Mouse (Mus musculus) adrenal gland, adult 18-20 months (tissue): ENCODE data around the gene Afap1l2. TPM values are rescaled to one million over a fixed set of nuclear protein-coding genes. Genes with fewer than 3 reads are reported as not detected.

Source experiments
- DNase-seq, 2 experiments: peaks; one replicate each; pipeline ENCODE4 v3.0.0; 2021 to 2022; ENCODE audit warnings: low spot score in 2 of 2
- total RNA-seq, 2 experiments: library from RNA; stranded (reverse); gene quantifications; 1 replicate in 1 of 2; 2 replicates in 1 of 2; pipeline ENCODE4 v1.2.3; 2021

Gene Afap1l2
- total RNA-seq, 2 experiments from 2014 or later = 36.0 to 43.6 TPM

GRCm38 (mm10) chr19:56897654-56898053, 110.4 kb downstream of the Afap1l2 start:
- no peak for DNase-seq

GRCm38 (mm10) chr19:56893326-56893725, 114.7 kb downstream of the Afap1l2 start:
- no peak for DNase-seq

DNA sequence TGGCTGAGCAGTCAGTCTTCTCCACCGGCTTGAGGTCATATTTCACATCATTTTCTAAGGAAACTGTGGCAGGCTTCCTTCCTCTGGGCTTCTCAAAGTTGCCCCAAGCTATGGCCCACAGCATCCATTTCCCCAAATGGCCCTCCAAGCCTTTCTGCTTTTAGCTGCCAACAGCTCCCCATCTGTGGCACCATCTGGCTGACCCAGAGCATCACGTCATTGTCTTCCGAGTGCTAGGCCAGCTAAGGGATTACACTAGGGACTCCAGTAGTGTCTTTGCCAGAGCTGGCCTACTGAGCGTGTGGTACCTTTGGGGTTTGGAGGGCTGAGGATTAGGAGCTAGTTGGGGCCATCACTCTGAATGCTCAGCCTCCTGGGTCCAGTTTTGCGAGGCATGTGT, 115.4 kb downstream of the Afap1l2 start:
- DNase-seq = no peak

DNA sequence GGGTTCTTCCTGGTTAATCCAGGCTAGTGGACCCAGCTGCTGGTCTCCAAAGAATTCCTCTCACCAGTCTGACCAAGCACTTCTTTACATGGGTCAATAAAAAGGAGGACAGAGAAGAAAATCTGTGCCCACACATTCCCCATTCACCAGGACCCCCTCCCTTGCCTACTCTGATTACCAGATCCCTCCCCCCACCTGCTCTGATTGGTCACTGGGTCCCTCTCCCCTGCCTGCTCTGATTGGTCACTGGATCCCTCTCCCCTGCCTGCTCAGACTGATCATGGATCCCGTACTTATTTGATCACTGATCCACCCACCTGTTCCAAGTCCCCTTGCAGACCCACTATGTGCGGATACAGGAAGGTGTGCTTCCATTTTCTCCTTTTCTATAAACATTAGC, 116.6 kb downstream of the Afap1l2 start:
- no peak for DNase-seq

DNA sequence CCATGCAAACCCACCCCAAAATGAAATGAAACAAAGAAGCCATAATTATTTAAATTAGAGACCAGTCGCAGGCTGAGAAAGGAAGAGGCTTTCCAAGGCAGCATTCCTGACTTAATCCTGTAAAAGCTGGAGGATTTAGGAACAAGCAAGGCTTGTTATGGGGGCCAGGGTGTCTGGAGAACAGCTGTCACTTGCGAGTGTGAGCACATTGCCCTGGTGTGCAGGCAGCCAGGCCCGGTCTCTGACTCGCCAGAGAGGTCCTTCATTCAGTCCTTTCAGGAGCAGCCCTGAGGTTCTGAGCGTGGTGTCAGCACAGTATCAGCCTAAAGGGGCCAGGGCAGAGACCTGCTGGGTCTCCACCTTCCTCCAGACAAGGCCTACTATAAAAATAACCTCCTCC, 119.4 kb downstream of the Afap1l2 start:
- no peak for DNase-seq

- DNase-seq = no peak
Measured at GRCm38 (mm10) chr19:56887879-56888278, 120.1 kb downstream of the Afap1l2 start.

- no peak for DNase-seq
Measured at GRCm38 (mm10) chr19:56877364-56877763, 130.7 kb downstream of the Afap1l2 start.

DNA sequence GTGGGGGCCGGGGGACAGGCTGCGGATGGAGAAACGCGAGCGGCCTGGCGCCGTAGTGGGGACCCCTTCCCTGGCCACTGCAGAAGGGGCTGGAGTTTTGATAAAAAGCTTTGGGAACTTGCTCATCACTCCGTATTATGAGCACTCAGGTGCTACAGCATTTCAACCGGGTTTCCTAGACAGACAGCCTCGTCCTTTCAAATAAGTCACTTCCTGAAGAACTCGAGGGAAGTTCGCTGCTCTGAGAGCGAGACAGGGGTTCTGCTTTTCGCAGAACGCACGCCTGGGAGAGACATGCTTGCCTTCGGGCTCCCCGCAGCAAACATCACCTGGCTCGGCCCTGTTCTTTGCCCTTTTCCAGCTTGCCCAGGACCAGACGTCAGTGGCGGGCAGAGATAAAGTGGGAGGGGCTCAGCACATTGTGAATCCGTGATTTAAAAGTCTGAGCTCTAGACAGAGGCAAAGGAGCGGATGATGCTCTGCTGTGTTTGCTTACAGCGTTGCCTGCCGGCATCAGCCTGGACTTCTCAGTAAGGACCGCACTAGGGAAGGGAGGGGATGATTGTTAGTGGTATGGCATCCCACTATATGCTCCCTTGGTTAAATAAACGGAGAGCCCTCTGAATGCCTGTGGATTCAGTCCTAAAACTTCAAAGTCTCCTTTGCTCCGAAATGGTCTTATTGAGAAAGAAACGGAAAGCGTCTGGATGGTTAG, 133.3 kb downstream of the Afap1l2 start:
- no peak for DNase-seq

DNA sequence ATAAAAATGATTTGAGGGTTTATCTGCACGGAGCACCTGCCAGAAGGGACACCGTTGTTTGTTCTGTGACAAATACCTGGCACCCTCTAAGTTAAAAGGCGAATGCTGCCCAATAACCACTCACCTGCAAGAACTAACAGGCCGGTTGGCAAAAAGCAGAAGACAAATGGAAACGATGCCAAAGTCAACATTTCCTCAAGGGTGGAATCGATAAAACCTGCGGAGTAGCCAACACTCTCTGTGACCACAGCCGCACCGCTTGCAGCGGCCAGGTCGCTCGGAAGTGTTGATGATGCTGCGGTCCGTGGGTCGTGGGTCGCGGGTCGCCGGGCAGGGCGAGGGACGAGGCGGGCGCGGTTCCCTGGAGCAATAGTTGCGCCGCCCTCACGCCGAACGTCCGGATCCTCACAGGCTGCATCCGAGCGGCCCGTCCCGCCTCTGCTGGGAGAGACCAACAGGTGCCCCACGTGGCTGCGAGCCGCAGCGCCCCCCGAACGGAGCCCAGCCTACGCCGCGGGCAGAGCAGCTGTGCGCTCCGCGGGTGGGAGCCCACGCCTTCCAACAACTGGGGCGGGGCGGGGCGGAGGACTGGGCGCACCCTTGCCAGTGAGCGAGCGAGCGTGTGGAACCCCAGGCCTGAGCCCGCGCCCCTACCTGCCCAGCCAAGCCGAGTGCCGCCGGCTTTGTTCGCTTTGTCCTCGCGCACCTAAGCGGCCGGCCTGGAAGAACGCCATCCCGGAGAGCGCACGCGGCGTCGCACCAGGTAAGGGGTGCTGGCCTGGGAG, 134.0 kb downstream of the Afap1l2 start, which contains the start of gene Vwa2:
Gene Vwa2, plus strand, starts transcription at position 434 of the 785 bp plus-strand sequence.
- DNase-seq = peak in 1 of 2 experiments; percentile 3

GRCm38 (mm10) chr19:56867701-56868100, 140.3 kb downstream of the Afap1l2 start:
- no peak for DNase-seq

Other genes starting within 250 kb of the Afap1l2 start
- 10 to 100 TPM; 28.7 to 30.8 TPM for gene Ccdc186, start 186.0 kb downstream of the Afap1l2 start, total RNA-seq
- under 1 TPM; 0.16 to 0.17 TPM for gene Tdrd1, start 182.0 kb downstream of the Afap1l2 start, total RNA-seq
- gene Vwa2, start 134.0 kb downstream of the Afap1l2 start, total RNA-seq = not detected